Mouse (Mus musculus): ENCODE measurements around the gene Olfr1110.
"Not testable (repeated sequence)": the region's sequence is repeated elsewhere in the genome, so short reads cannot be mapped to it uniquely, and the experiment has no call there.

The Olfr1110 gene

GRCm38 (mm10) chr2:87140200-87140599 lies at the start of gene Olfr1110:
Gene Olfr1110, minus strand, starts transcription at chr2:87140300.
- no peak for DNase-seq (ENCODE audit: low spot score)

DNA sequence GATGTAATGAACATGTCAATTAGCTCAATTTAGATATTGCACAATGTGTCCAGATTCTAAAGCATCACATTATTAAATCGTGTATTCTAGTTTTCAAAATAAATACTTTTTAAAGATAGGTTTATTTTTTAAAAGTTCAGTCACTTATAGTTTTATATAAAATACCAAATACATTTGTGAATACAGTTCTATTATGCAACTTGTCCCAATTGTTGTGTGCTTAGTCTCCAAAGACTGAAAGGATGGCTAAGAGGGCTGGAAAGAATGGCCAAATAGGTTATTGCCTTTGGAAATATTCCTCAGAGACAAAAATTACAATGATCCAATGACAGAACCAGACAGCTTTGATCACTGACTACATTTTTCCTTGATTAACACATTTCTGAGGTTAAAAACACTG lies 47.4 kb upstream of the Olfr1110 start, which contains the start of gene Olfr1112:
Olfr1112 (plus strand) TSS at position 301 of the 400 bp plus-strand sequence.
- DNase-seq (ENCODE audit: low spot score), result no peak

DNA sequence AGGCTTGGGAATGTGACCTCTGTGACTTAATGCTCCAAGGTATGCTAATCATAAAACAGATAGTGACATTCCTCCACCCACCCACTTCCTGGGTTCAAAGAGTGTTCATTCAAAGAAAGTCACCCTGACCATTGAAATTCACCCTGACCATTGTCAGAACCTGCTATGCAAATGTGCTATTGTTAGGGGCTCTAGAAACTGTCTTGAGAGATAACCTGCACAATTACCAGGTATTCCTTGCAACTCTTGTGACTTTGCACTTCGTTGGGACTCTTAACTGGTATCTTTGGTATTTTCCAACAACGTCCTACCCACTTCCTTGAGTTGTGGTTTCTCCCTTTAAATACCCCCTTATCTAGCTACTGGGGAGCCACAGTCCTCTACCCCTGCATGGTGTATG lies 27.6 kb upstream of the Olfr1110 start:
- not testable (repeated sequence) for DNase-seq (ENCODE audit: low spot score)

GRCm38 (mm10) chr2:87152524-87152923 lies 12.4 kb upstream of the Olfr1110 start, which contains the start of gene Olfr1111:
Gene Olfr1111, minus strand, starts transcription at chr2:87152624.
- DNase-seq (ENCODE audit: low spot score), result no peak

- DNase-seq (ENCODE audit: low spot score), result no peak
Observed at GRCm38 (mm10) chr2:87114467-87114866, 25.6 kb downstream of the Olfr1110 start, which contains the start of gene Olfr259. Gene Olfr259, minus strand, starts transcription at chr2:87114567.

DNA sequence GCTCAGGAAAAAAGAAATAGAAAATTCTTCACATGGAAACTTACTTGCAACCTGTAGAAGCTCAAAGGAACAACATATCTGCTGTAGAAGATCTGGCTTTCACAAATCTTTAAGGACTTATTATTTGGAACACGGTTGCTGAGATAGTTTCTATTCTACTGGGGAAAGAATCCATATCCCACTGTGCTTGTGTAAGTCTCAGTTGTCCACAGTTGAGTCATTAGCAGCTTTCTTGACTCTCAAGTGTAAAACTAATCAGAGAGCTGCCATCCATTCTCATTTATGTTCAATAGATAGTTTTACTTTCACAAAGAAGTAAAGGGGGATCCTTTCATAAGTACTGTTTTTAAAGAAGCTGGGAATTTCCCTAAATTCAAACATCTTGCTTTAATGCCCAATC lies 44.2 kb downstream of the Olfr1110 start, which contains the start of gene Olfr1109:
Olfr1109 (minus strand) TSS at position 101 of the 400 bp plus-strand sequence.
- DNase-seq (ENCODE audit: low spot score), result no peak
